Mouse (Mus musculus) ES-Bruce4 (cell line): ENCODE measurements around the gene Napsa.

ENCODE experiments used
- CTCF ChIP-seq: IDR thresholded peaks from one replicate; pipeline ENCODE4 v1.8.1; 2011; ENCODE audit warnings: low read depth, low read length
- EP300 ChIP-seq: IDR thresholded peaks from 2 replicates; pipeline ENCODE4 v1.6.1; 2011; ENCODE audit warnings: low read depth, low read length; ENCODE audit not compliant: insufficient read depth
- POLR2A ChIP-seq: IDR thresholded peaks from one replicate; pipeline ENCODE4 v1.8.1; 2011; ENCODE audit warnings: low read length; ENCODE audit not compliant: insufficient read depth

DNA sequence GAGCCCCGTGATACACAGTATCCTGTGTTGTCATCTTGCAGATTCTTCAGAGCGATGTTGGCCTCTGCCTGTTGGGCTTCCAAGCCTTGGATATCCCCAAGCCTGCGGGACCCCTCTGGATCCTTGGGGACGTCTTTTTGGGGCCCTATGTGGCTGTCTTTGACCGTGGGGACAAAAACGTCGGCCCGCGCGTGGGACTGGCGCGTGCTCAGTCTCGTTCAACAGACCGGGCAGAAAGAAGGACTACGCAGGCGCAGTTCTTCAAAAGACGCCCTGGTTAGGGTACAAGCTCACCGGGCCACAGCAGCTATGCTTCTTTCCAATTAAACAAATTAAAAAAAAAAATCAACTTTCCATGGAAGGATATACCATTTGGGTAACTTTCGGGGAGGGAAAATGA is 14.3 kb downstream of the Napsa start:
- TF ChIP-seq CTCF (no peak), EP300 (no peak), POLR2A (no peak)
